Mouse (Mus musculus): ENCODE data around the gene Esrrg. TPM values are rescaled to one million over a fixed set of nuclear protein-coding genes. Genes with fewer than 3 reads are reported as not detected.

The Esrrg gene
- total and polyA plus RNA-seq, 3 experiments, result not detected

DNA sequence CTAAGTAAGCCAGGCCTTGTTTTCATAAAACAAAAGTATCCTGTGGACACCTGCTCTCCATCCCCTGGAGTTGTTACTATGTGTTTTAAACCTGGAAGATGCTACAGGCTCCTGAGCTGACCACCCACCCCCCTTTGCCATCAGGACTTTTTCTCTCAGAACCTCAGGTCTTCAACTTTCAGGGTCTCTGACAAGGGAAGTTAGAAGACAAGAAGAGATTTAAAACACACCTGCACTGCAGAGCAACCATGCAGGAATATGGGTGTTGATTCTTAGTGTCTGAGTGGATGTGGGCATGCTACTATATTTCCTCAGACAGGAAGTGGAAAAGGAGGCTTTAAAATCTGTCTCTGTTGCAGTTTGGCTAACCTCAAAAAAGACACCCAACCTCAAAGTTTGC is 98.6 kb downstream of the Esrrg start:
- Histone ChIP-seq H3K79me2 (replicated peaks; ENCODE audit: control insufficient read depth, extremely low read depth, insufficient read depth, poor library complexity, severe bottlenecking) (no peaks in the 10 kb centered on the region), H3K27ac (ENCODE audit: insufficient read depth, low read depth) (no peak overlapping the region), H3K4me3 (replicated peaks in 1 of 3; ENCODE audit: low read depth in 2 of 3, low read length in 2 of 3, poor library complexity in 1 of 3) (no peak overlapping the region), H3K36me3 (replicated peaks in 1 of 2; ENCODE audit: control insufficient read depth in 1 of 2, insufficient read depth in 1 of 2, low read length in 1 of 2) (no peaks in the 10 kb centered on the region), H3K4me1 (ENCODE audit: control insufficient read depth in 1 of 2, insufficient read depth in 2 of 2) (no peaks in the 10 kb centered on the region), H3K4me2 (ENCODE audit: insufficient read depth, low read depth, poor library complexity, severe bottlenecking) (no peak overlapping the region), H3K27me3 (replicated peaks) (no peaks in the 10 kb centered on the region), H3K9me3 (replicated peaks; ENCODE audit: low read length) (peaks cover 80% of the 10 kb centered on the region), H3K9ac (ENCODE audit: insufficient read depth, low read depth) (no peak overlapping the region)
- no peak for TF ChIP-seq ZKSCAN1 (IDR thresholded peaks at IDR 0.05; ENCODE audit: borderline replicate concordance, low read depth, low read length)
- TF ChIP-seq TBP (conservative IDR thresholded peaks at IDR 0.05; ENCODE audit: low read depth, low read length), result no peak
- TF ChIP-seq CHD1 (IDR thresholded peaks at IDR 0.05; ENCODE audit: low read depth, low read length), result no peak
- no peak for TF ChIP-seq JUND (conservative IDR thresholded peaks at IDR 0.05; ENCODE audit: low read depth, low read length)
- TF ChIP-seq USF2 (conservative IDR thresholded peaks at IDR 0.05; ENCODE audit: low read depth, low read length), result no peak
- TF ChIP-seq MAZ (IDR thresholded peaks at IDR 0.05; ENCODE audit: low read depth, low read length), result no peak
- no peak for DNase-seq (ENCODE audit: extremely low read depth)
- dilution Hi-C loops (cut with MboI; ENCODE audit: extremely low pct_ligation_motif_present, extremely low pct_unique_long_range_greater_than_20kb, low sequenced_read_pairs) (no loop called here), in situ Hi-C loops (cut with MboI; ENCODE audit: low pct_ligation_motif_present, low pct_unique_long_range_greater_than_20kb, low sequenced_read_pairs) (no loop called here)

DNA sequence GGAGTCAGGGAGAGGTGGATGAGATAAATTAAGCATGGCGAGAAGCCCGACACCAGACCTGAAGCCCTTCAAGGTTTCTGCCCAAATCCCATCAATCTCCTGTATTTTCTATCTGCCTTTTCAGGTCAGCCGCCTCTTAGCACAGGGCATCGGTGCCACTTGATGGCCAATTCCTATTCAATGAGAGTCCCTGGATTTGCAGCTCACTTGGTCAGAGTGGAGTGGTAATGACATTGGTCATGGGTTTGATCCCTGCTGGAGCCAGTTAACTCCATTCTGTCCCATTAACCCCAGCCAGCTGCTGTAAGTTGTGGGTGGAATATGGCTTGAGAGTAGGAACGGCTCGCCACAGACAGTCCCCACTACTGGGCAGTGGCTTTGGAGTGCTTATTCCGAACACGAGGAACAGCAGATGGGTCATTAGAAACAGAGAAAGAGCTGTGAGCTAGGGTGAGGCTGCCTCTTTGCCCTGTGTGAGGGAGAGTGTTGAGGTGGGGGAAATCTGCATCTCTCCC is 101.9 kb downstream of the Esrrg start:
- DNase-seq (ENCODE audit: extremely low read depth), result no peak
- no peaks in the 10 kb centered on the region for H3K27me3 ChIP-seq (replicated peaks)
- H3K9ac ChIP-seq (ENCODE audit: insufficient read depth, low read depth), result no peak overlapping the region
- H3K4me2 ChIP-seq (ENCODE audit: insufficient read depth, low read depth, poor library complexity, severe bottlenecking), result no peak overlapping the region
- no peaks in the 10 kb centered on the region for H3K36me3 ChIP-seq (replicated peaks in 1 of 2; ENCODE audit: control insufficient read depth in 1 of 2, insufficient read depth in 1 of 2, low read length in 1 of 2)
- in situ Hi-C loops (cut with MboI; ENCODE audit: low pct_ligation_motif_present, low pct_unique_long_range_greater_than_20kb, low sequenced_read_pairs), result no loop called here
- no peak for TF ChIP-seq ETS1 (conservative IDR thresholded peaks at IDR 0.05; ENCODE audit: low read depth, low read length)
- no peak overlapping the region for H3K4me3 ChIP-seq (replicated peaks in 1 of 3; ENCODE audit: low read depth in 2 of 3, low read length in 2 of 3, poor library complexity in 1 of 3)
- no peaks in the 10 kb centered on the region for H3K79me2 ChIP-seq (replicated peaks; ENCODE audit: control insufficient read depth, extremely low read depth, insufficient read depth, poor library complexity, severe bottlenecking)
- no peak overlapping the region for H3K27ac ChIP-seq (ENCODE audit: insufficient read depth, low read depth)
- H3K9me3 ChIP-seq (replicated peaks; ENCODE audit: low read length), result peaks cover 75% of the 10 kb centered on the region
- H3K4me1 ChIP-seq (ENCODE audit: control insufficient read depth in 1 of 2, insufficient read depth in 2 of 2), result no peaks in the 10 kb centered on the region
- dilution Hi-C loops (cut with MboI; ENCODE audit: extremely low pct_ligation_motif_present, extremely low pct_unique_long_range_greater_than_20kb, low sequenced_read_pairs), result no loop called here

GRCm38 (mm10) chr1:187721035-187721434 is 112.4 kb downstream of the Esrrg start:
- Histone ChIP-seq H3K9ac (ENCODE audit: insufficient read depth, low read depth) (no peak overlapping the region), H3K27me3 (replicated peaks) (no peaks in the 10 kb centered on the region), H3K9me3 (replicated peaks; ENCODE audit: low read length) (peaks cover 61% of the 10 kb centered on the region), H3K36me3 (replicated peaks in 1 of 2; ENCODE audit: control insufficient read depth in 1 of 2, insufficient read depth in 1 of 2, low read length in 1 of 2) (no peaks in the 10 kb centered on the region), H3K4me2 (ENCODE audit: insufficient read depth, low read depth, poor library complexity, severe bottlenecking) (no peak overlapping the region), H3K4me3 (replicated peaks in 1 of 3; ENCODE audit: low read depth in 2 of 3, low read length in 2 of 3, poor library complexity in 1 of 3) (no peak overlapping the region), H3K79me2 (replicated peaks; ENCODE audit: control insufficient read depth, extremely low read depth, insufficient read depth, poor library complexity, severe bottlenecking) (no peaks in the 10 kb centered on the region), H3K27ac (ENCODE audit: insufficient read depth, low read depth) (no peak overlapping the region), H3K4me1 (ENCODE audit: control insufficient read depth in 1 of 2, insufficient read depth in 2 of 2) (no peaks in the 10 kb centered on the region)
- in situ Hi-C loops (cut with MboI; ENCODE audit: low pct_ligation_motif_present, low pct_unique_long_range_greater_than_20kb, low sequenced_read_pairs), result no loop called here
- dilution Hi-C loops (cut with MboI; ENCODE audit: extremely low pct_ligation_motif_present, extremely low pct_unique_long_range_greater_than_20kb, low sequenced_read_pairs), result no loop called here
- TF ChIP-seq NELFE (IDR thresholded peaks at IDR 0.05; ENCODE audit: low read depth, low read length), result no peak
- TF ChIP-seq CTCF (conservative IDR thresholded peaks at IDR 0.05 in 1 of 2, IDR thresholded peaks at IDR 0.05 in 1 of 2; ENCODE audit: low read depth in 2 of 2, low read length in 2 of 2), result no peak
- no peak for TF ChIP-seq ZC3H11A (IDR thresholded peaks at IDR 0.05; ENCODE audit: low read depth, low read length)
- no peak for TF ChIP-seq IRF4 (IDR thresholded peaks at IDR 0.05; ENCODE audit: low read depth, low read length)
- TF ChIP-seq ZNF384 (IDR thresholded peaks at IDR 0.05; ENCODE audit: low read depth, low read length), result no peak
- DNase-seq (ENCODE audit: extremely low read depth), result no peak
